Mouse (Mus musculus): ENCODE data around the gene Sp8.

Gene Sp8

DNA sequence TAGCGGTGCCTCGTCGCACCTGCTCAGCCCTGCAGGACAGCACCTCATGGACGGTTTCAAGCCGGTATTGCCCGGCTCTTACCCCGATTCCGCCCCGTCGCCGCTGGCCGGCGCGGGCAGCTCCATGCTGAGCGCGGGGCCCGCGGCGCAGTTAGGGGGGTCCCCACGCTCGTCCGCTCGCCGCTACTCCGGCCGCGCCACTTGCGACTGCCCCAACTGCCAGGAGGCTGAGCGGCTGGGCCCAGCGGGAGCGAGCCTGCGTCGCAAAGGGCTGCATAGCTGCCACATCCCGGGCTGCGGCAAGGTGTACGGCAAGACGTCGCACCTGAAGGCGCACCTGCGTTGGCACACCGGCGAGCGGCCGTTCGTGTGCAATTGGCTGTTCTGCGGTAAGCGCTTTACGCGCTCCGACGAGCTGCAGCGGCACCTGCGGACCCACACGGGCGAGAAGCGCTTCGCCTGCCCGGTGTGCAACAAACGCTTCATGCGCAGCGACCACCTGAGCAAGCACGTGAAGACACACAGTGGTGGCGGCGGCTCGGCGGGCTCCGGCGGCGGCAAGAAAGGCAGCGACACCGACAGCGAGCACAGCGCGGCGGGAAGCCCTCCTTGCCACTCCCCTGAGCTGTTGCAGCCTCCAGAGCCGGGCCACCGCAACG, 3.2 kb downstream of the Sp8 start:
- peak; percentile 54 for DNase-seq

DNA sequence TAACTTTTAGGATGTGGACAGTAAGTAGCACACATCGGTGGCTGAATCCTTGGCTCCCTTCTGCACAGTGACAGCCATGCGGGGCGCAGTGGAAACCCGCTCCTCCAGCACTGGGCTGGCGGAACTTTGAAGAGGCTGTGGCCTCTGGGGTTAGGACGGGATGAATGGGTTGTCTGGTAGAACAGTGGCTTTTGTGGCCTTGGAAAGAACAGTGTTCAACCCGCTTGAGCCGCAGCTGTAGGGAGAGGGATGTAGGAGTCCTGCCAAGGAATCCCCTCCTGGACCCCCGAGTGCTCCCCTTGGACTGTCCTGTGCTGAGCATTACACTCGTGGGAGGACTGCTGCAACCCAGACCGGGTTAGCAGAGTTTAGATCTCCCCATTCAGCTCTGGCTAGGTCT, 3.9 kb downstream of the Sp8 start:
- DNase-seq = peak; percentile 51

DNA sequence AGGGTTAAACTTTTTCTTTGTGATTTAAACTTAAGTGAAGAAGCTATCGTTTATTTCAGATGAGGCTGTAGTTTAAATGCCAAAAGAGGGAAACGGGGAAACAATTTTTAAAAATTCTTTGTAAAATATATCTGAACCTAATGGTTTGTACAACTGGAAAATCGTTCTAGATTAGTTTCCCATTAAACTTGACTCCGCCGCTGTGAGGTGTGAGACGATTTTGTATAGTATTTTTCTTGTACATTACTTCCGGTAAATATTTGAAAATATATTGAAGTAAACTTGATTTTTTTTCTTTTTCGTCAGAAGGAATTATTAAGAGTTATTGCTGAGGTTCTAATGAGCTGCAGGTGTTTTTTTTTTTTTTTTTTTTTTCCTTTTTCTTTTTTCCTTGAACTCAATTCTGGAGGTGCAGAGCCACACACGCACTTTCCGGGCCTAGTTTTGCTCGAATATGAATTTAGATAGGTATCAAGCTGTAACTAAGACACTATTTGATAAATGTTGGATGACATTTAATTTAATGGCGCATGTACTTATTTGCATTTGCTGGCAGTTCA, 4.8 kb downstream of the Sp8 start:
- DNase-seq = no peak

DNA sequence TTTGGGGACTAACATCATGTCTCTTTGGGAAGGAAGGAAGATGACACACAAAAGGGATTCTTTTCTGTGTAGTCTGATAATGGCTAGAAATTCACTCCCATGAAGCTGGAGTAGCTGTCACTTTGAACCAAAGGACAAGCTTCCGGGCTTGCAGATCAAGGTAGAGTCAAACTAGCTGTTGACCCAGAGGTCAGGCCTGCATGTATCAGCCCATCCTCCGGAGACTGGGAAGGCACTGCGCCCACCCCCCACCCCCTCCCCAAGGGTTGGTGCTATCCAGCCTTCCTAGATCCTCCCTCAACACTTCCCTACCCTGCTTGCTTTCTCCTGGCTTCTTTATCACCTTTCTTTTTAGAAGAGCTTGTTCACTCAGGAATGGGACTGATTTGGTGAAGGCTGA, 7.2 kb downstream of the Sp8 start:
- DNase-seq = peak; percentile 48

DNA sequence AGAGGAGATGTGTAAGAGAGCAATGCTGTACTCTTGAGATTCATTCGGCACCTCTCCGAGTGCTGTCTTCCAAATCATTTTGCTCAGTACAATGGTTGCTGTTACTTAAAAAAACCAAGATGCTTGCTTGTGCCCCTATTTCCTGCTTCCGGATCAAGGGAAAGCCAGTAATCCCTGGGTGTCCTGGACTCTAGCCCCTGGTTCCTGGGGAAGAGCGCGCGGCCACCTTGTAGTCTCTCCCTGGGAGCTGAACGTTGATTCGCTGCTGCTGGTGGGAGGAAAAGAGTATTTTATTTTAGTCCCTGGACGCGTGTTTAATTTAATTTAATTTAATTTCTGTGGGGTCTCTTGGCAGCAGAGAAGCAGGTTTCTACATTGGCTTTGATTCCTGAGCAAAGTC, 8.3 kb downstream of the Sp8 start:
- DNase-seq = peak; percentile 49

DNA sequence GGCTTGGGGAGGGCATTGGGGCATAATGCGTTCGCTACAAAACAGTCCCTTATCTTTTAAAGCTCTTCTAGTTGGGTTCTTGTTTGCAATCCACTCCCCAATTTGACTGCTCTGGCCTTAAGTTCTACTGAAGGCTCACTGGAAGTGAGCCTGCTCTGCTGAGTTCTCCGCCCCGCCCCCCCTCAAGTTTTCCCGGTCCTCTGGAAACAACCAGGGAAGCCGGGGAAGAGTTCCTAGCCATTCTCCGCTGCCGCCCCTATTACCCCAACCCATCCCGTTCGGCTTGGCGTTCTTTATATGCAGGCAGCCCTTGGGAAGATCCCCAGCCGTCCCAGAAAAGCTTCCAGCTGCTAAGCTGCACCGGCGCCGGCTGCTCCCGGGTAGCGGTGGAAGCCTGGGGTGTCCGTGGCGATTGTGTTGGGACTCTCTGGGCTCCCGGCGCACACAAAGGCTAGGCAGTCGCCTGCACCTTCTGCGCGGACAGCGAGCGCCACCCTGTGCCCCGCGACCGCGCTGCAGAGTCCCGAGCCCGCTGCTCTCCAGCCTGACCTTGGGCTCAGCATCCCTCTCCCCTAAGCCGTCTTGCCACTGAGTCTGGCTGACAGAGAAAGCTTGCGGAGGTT, 8.8 kb downstream of the Sp8 start:
- peak; percentile 93 for DNase-seq

DNA sequence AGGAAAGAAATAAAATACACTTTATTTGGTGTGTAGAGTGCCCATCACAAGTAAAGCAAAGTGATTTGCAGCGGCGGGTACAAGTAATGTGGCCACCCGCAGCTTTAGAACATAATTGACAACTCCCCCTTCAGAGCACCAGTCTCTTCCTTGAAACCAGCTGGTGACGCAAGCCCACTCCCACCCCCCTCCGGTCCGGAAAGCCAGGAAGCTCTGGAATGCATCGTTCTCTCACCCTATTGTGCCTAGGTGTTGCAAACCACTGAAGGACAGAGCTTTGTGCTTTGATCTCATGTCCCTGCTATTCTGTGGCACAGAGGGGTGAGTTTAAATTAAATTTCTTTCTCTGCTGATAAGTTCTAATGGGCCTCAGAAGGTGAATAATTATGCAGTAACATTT, 10.0 kb downstream of the Sp8 start:
- peak; percentile 42 for DNase-seq

DNA sequence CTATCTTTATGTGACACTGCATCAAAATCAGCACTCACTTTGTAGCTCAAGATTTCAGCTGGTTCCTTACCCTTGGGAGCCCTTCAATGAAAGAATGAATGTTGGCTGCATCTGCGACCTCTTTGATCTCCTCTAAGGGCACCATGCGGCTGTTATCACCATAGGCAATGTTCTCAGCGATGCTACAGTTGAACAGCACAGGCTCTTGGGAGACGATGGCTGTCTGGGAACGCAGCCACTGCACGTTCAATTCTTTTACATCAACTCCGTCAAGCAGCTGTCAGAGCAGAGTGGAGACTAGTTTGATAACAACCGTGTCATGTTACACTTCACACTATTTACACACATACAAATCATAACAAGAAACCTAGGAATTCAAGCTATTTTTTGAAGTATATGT, 26.5 kb downstream of the Sp8 start:
- DNase-seq = no peak

DNA sequence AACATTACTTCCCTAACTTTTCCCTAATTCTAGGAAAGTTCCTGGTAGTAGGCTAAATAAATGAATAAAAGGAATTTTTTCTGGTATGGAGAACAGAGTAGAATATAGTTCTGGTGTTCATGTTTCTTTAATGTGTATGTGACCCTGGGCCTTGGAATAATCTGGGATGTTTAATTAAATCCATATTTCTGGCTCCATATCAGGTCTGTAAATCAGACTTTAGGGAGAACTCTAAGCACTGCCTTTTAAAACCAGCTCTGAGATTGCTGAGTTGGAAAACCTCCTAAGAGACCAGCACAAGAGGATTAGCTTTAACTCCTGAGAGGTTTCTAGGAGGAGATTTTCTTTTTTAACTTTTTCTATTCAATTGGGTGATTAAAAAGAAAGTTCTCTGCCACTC, 36.7 kb downstream of the Sp8 start:
- no peak for DNase-seq

DNA sequence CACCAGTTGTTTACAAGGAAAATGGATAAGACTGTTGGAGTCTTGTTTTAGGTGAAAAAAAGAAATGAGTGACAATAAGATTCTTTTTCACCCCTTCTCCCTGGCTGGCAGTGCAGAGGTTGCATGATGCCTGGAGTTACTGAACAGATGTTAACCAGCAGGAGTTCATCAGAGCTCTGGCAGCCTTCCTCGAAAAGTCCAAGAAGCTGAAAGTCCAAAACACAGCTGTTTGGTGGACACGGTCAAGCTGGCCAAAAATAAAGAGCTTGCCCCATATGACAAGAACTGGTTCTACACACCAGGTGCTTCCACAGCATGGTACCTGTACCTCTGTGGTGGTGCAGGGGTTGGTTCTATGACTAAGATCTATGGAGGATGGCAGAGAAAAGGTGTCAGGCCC, 41.8 kb downstream of the Sp8 start:
- DNase-seq = no peak

All from embryo, embryonic 11 days (tissue).